Mouse (Mus musculus) forebrain, embryonic 11.5 days (tissue): Measurements from ENCODE around the gene Ccdc190. TPM values are rescaled to one million over a fixed set of nuclear protein-coding genes. Genes with fewer than 3 reads are reported as not detected.

Source experiments
- ATAC-seq: fragments of 200-750 bp; cut with Nextera tagmentation; replicated peaks from 2 replicates; pipeline ENCODE4 v1.8.0; 2017; ENCODE audit warnings: moderate TSS enrichment; ENCODE audit not compliant: low FRiP score
- DNase-seq: peaks from one replicate; pipeline ENCODE4 v3.0.0-alpha.2; 2017; ENCODE audit warnings: low spot score
- H3K27ac ChIP-seq: fragments of 300-500 bp; sonication (generic); 2 replicates; pipeline ENCODE4 v1.5.1; 2014; ENCODE audit warnings: low read depth, low read length
- H3K27me3 ChIP-seq: fragments of 300-500 bp; sonication (generic); 2 replicates; pipeline ENCODE4 v1.6.1; 2014; ENCODE audit warnings: mild to moderate bottlenecking, low read length, mixed read lengths; ENCODE audit not compliant: control insufficient read depth, insufficient read depth
- H3K36me3 ChIP-seq: fragments of 300-500 bp; sonication (generic); 2 replicates; pipeline ENCODE4 v1.6.1; 2014; ENCODE audit warnings: mild to moderate bottlenecking, low read length, moderate library complexity, mixed read lengths; ENCODE audit not compliant: control insufficient read depth, insufficient read depth
- H3K4me1 ChIP-seq: fragments of 300-500 bp; sonication (generic); replicated peaks from 2 replicates; pipeline ENCODE4 v1.6.1; 2014; ENCODE audit warnings: low read length, mixed read lengths; ENCODE audit not compliant: control insufficient read depth, insufficient read depth
- H3K4me2 ChIP-seq: fragments of 300-500 bp; sonication (generic); 2 replicates; pipeline ENCODE4 v1.6.1; 2014; ENCODE audit warnings: low read depth, mild to moderate bottlenecking, low read length, moderate library complexity, mixed read lengths; ENCODE audit not compliant: severe bottlenecking
- H3K4me3 ChIP-seq: fragments of 300-500 bp; sonication (generic); 2 replicates; pipeline ENCODE4 v1.5.1; 2014; ENCODE audit warnings: low read depth, low read length
- H3K9ac ChIP-seq: fragments of 300-500 bp; sonication (generic); 2 replicates; pipeline ENCODE4 v1.6.1; 2014; ENCODE audit warnings: low read length
- H3K9me3 ChIP-seq: fragments of 300-500 bp; sonication (generic); 2 replicates; pipeline ENCODE4 v1.6.1; 2016; ENCODE audit warnings: low read length, mixed read lengths; ENCODE audit not compliant: control insufficient read depth
- WGBS: fragments of 180-500 bp; shearing (Covaris S2); extraction: QIAGEN DNeasy Blood & Tissue Kit; methylation state at CpG from one replicate; pipeline ENCODE4 v1.1.7; 2014; 5-methylcytosine and 5-hydroxymethylcytosine counted together
- polyA plus RNA-seq: library from polyadenylated mRNA; unstranded; fragments of >200 nt; fragmentation: Nextera tagmentation; extraction: Ambion mirVana; gene quantifications from 2 replicates; pipeline ENCODE4 v1.2.1, GENCODE M21; 2014

Gene Ccdc190
- polyA plus RNA-seq, 1 experiment from 2014 or later, result 0.55 TPM

DNA sequence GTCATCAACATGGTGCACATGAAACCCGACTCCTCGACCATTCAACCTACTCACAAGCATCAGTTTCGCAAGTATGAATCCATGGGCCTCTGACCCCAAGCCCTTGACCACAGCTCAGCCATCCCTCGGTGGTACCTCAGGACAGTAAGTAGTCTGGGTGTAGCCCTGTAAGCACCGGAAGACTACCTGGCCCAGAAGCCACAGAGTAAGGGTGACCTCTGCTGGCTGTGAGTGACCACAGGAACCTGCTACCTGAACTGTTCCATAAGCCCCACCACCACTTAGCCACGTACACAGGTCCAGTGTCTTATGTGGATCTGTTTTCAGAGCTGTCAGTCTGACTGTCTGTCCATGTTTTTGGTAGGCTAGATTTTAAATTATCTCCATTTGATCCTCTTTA is 19.2 kb downstream of the Ccdc190 start:
- WGBS, result 79% methylated on average over 6 of the region's 6 CpGs
- no peak for ATAC-seq
- Histone ChIP-seq H3K4me3 (no peak overlapping the region), H3K9me3 (no peaks in the 10 kb centered on the region), H3K9ac (no peak overlapping the region), H3K4me2 (no peak overlapping the region), H3K4me1 (no peaks in the 10 kb centered on the region), H3K27ac (no peak overlapping the region), H3K36me3 (no peaks in the 10 kb centered on the region; the same call in 1 of the 2 replicates), H3K27me3 (no peaks in the 10 kb centered on the region)
- no peak for DNase-seq

DNA sequence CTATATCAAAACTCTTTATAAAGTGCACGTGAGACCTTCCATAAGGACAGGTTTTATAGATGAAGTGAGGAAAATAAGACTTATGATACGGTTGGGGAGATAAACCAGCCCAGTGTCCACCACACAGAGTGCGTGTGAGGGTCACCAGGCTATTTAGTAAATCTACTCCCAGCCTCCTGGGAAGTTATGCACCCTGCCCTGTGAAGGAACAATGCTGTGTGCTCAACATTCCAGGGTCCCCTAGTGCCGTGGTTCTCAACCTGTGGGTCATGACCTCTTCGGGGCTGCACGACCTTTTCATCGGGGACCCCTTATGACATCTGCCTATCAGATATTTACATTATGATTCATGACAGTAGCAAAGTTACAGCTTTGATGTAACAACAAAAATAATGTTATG is 19.8 kb downstream of the Ccdc190 start:
- H3K4me1 ChIP-seq, result no peaks in the 10 kb centered on the region
- H3K27me3 ChIP-seq, result no peaks in the 10 kb centered on the region
- DNase-seq (no peak), ATAC-seq (no peak)
- no peak overlapping the region for H3K4me3 ChIP-seq
- H3K36me3 ChIP-seq, result no peaks in the 10 kb centered on the region; the same call in 1 of the 2 replicates
- H3K4me2 ChIP-seq, result no peak overlapping the region
- H3K9me3 ChIP-seq, result no peaks in the 10 kb centered on the region
- WGBS, result 82% methylated on average over 7 of the region's 7 CpGs
- H3K27ac ChIP-seq, result no peak overlapping the region
- H3K9ac ChIP-seq, result no peak overlapping the region

DNA sequence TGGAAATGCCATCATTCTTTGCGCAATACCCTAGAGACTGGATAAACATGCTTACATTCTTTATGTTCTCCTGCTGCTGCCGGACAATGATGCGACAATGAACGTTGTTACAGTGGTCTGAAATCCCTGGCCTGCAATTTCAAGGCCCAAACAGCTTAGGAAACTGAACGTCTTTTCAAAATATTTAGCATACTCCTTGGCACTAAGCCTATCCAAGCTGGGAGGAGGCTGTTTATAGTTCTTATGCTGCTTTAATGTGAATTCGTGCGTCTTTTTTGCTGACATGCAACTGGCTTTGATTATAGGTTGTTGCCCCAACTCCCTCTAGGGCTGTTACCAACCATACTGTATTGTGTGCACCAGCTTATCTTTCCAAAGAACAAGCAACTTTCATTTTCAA is 20.4 kb downstream of the Ccdc190 start:
- Histone ChIP-seq H3K4me1 (no peaks in the 10 kb centered on the region), H3K27ac (no peak overlapping the region), H3K27me3 (no peaks in the 10 kb centered on the region), H3K4me2 (no peak overlapping the region), H3K9me3 (no peaks in the 10 kb centered on the region), H3K4me3 (no peak overlapping the region), H3K36me3 (no peaks in the 10 kb centered on the region; the same call in 1 of the 2 replicates), H3K9ac (no peak overlapping the region)
- no peak for ATAC-seq
- 87% methylated on average over 7 of the region's 7 CpGs for WGBS
- no peak for DNase-seq

DNA sequence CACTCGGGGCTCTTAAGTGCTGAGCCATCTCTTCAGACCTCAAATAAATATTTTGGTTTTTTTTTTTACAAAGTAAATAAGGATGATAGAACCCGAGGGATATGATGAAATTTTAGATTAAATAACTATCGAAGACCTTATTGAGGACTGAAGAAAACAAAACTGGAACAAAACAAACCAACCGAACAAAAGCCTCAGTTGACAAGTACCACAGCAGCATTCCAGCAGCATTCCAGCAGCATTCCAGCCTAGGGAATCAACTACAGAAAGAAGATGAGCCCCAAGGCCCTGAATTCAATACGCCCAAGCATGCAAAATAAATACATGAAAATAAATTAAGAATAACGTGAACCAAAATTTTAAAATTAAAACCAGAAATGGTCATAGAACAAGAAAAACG is 21.5 kb downstream of the Ccdc190 start:
- no peak for DNase-seq
- peaks cover 3% of the 10 kb centered on the region; the same call in 1 of the 2 replicates for H3K36me3 ChIP-seq
- H3K4me3 ChIP-seq, result no peak overlapping the region
- H3K9me3 ChIP-seq, result no peaks in the 10 kb centered on the region
- no peak overlapping the region for H3K4me2 ChIP-seq
- no peak overlapping the region for H3K27ac ChIP-seq
- H3K4me1 ChIP-seq, result no peaks in the 10 kb centered on the region
- H3K27me3 ChIP-seq, result no peaks in the 10 kb centered on the region
- WGBS, result 73% methylated on average over 7 of the region's 7 CpGs
- ATAC-seq, result no peak
- H3K9ac ChIP-seq, result no peak overlapping the region

DNA sequence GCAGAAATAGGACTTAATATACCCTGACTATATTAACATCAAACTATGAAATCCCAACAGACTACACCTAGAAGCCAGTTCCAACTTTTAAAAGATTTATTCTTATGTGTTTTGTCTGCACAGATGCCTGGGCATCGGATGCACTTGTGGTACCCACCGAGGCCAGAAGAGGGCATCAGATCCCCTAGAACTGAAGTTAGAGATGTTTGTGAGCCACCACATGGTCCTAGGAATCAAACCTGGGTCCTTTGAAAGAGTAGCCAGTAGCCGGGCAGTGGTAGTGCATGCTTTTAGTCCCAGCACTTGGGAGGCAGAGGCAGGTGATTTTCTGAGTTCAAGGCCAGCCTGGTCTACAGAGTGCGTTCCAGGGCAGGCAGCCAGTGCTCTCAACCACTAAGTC is 22.2 kb downstream of the Ccdc190 start:
- ATAC-seq (no peak), DNase-seq (no peak)
- Histone ChIP-seq H3K9ac (no peak overlapping the region), H3K4me3 (no peak overlapping the region), H3K27me3 (no peaks in the 10 kb centered on the region), H3K36me3 (peaks cover 3% of the 10 kb centered on the region; the same call in 1 of the 2 replicates), H3K9me3 (no peaks in the 10 kb centered on the region), H3K27ac (no peak overlapping the region), H3K4me2 (no peak overlapping the region), H3K4me1 (no peaks in the 10 kb centered on the region)
- WGBS, result 92% methylated on average over 4 of the region's 4 CpGs

DNA sequence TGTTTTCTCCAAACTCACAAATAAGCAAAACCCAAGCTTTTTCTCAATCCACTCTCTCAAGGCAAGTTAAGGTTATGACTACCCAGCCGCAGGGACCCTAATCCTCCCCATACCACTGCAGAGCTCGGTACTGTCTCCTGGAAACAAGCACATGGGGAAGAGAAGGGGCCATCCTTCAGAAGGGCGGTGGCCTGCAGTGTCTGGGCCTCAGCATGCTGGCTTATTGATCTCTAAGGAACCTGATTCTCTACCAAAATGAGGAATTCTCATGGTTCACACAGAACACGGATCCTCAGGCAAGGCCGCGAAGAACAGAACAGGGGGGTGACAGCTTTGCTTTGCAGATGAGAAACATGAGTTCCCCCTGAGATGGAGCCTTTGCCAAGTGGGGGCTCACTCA is 23.1 kb downstream of the Ccdc190 start:
- Histone ChIP-seq H3K36me3 (peaks cover 3% of the 10 kb centered on the region; the same call in 1 of the 2 replicates), H3K4me1 (no peaks in the 10 kb centered on the region), H3K27ac (no peak overlapping the region), H3K4me3 (no peak overlapping the region), H3K9ac (no peak overlapping the region), H3K9me3 (no peaks in the 10 kb centered on the region), H3K4me2 (no peak overlapping the region), H3K27me3 (no peaks in the 10 kb centered on the region)
- DNase-seq (no peak), ATAC-seq (no peak)
- WGBS, result 87% methylated on average over 6 of the region's 6 CpGs

DNA sequence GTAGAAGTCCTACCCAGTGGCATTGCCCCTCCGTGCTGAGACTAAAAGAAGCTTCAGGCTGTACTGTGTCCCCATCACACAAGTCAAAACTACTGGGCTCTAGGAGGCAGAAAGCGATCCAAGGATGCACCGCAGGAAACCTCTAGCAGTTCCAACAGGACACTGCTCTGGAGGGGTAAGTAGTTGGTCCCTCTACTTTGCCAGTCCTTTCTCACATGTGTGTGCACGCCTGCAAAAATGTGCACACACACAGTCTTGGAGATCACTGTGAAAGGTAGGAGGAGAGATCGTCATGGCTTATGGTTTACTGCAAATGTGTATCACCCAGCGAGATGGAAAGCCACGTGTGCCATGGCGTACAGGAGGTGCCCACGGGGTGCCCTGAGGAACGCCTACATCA is 24.2 kb downstream of the Ccdc190 start:
- no peaks in the 10 kb centered on the region for H3K27me3 ChIP-seq
- H3K4me2 ChIP-seq, result no peak overlapping the region
- H3K9ac ChIP-seq, result no peak overlapping the region
- H3K36me3 ChIP-seq, result peaks cover 5% of the 10 kb centered on the region; the same call in 1 of the 2 replicates
- ATAC-seq, result no peak
- no peak for DNase-seq
- WGBS, result 91% methylated on average over 10 of the region's 10 CpGs
- H3K4me1 ChIP-seq, result no peaks in the 10 kb centered on the region
- no peak overlapping the region for H3K27ac ChIP-seq
- H3K4me3 ChIP-seq, result no peak overlapping the region
- H3K9me3 ChIP-seq, result no peaks in the 10 kb centered on the region

DNA sequence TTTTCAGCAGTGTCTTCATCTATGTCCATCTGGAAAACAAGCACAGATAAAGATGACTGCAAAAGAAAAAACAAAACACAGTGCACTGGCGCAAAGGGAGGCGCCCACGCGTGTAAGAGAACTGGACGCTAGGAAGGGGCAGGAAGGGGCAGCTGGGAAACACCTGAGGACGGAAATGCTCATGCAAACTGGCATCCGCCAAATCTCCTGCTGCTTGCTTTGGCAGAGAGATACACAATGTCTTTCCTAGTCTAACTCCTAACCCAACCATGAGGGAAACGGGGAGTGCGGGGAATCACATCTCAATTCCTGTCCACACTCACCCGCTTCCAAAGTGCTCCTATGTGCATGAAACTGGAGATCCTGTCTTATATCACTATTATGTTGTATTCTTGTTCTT is 24.7 kb downstream of the Ccdc190 start:
- Histone ChIP-seq H3K9me3 (no peaks in the 10 kb centered on the region), H3K4me2 (no peak overlapping the region), H3K4me3 (no peak overlapping the region), H3K9ac (no peak overlapping the region), H3K36me3 (peaks cover 7% of the 10 kb centered on the region; the same call in 1 of the 2 replicates), H3K27me3 (no peaks in the 10 kb centered on the region), H3K27ac (no peak overlapping the region), H3K4me1 (no peaks in the 10 kb centered on the region)
- WGBS, result 93% methylated on average over 10 of the region's 10 CpGs
- DNase-seq (no peak), ATAC-seq (no peak)

DNA sequence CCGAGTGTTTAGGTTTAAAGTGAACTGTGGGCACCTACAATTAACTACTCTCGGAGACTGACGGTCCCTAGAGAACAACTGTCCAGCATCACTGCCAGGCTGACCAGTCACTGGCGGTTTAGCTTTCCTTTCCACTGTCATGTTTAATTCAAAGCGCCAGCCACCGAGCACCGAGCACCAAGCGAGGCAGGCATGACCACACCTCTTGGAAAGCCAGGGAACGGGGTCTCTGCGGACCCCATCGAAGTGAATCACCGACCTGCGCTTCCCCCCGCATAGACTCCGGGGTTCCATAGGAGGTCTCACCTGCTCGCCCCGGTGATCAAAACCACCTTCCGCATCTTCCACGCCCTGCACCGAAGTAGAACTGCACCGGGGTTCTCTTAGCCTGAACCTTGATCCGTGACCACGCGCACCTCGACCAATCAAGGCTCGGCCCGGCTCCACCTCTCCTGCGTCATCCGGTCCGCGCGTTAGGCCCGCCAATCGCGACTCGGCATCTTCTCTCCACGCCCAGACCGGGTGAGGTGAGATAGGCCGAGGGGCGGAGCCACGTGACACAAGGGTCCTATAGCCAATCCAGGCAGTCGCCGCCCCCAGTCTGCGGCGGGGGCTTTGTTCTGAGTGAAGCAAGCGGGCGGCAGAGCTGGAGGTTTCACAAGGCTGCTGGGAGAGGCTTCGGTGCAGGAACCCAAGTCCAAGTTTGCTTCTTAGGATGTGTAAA is 40.5 kb downstream of the Ccdc190 start, which contains the start of gene Hsd17b7:
Gene Hsd17b7, minus strand, starts transcription at position 450 of the 724 bp plus-strand sequence.
- Histone ChIP-seq H3K4me1 (0 out of 2 replicates have a peak, but pooled peaks cover 3% of the 10 kb centered on the region), H3K9me3 (no peaks in the 10 kb centered on the region), H3K4me2 (peak within 1 kb of the TSS; percentile 49), H3K36me3 (peaks cover 2% of the 10 kb centered on the region; the same call in 1 of the 2 replicates), H3K27me3 (no peaks in the 10 kb centered on the region), H3K9ac (peak within 1 kb of the TSS; percentile 69), H3K4me3 (peak within 1 kb of the TSS; percentile 65), H3K27ac (peak within 1 kb of the TSS; percentile 66)
- 1% methylated on average over 48 of the region's 48 CpGs for WGBS
- DNase-seq (peak; percentile 99), ATAC-seq (peak; percentile 100)
